Mouse (Mus musculus): ENCODE data around the gene Il22ra1. TPM values are rescaled to one million over a fixed set of nuclear protein-coding genes. Genes with fewer than 3 reads are reported as not detected.

Il22ra1 gene
- polyA plus RNA-seq, 1 experiment from 2014 or later: not detected

Other genes starting within 250 kb of the Il22ra1 start
- gene Stpg1, start 233.4 kb upstream of the Il22ra1 start, polyA plus RNA-seq (2018): 0.40 to 0.56 TPM in 2 of 3 replicates, not detected in the other
- 10.9 to 33.9 TPM (median 26.1 TPM) in 3 replicates for gene Nipal3, start 233.1 kb upstream of the Il22ra1 start, polyA plus RNA-seq (2018)
- not detected in 3 replicates for gene Grhl3, start 154.5 kb upstream of the Il22ra1 start, polyA plus RNA-seq (2018)
- gene Ifnlr1, start 41.9 kb upstream of the Il22ra1 start, polyA plus RNA-seq (2018): 0.04 TPM in 1 of 3 replicates, not detected in the others
- 0.09 TPM in 1 of 3 replicates, not detected in the others for gene Myom3, start 31.5 kb downstream of the Il22ra1 start, polyA plus RNA-seq (2018)
- 50.4 to 69.4 TPM (median 56.2 TPM) in 3 replicates for gene Srsf10, start 127.6 kb downstream of the Il22ra1 start, polyA plus RNA-seq (2018)
- gene Pnrc2, start 145.7 kb downstream of the Il22ra1 start, polyA plus RNA-seq (2018): 74.9 to 124 TPM (median 112 TPM) in 3 replicates
- 9.0 to 20.9 TPM (median 11.2 TPM) in 3 replicates for gene Cnr2, start 167.2 kb downstream of the Il22ra1 start, polyA plus RNA-seq (2018)
- gene Fuca1, start 192.6 kb downstream of the Il22ra1 start, polyA plus RNA-seq (2018): 158 to 239 TPM (median 178 TPM) in 3 replicates
- gene Hmgcl, start 218.3 kb downstream of the Il22ra1 start, polyA plus RNA-seq (2018): 34.9 to 87.9 TPM (median 66.0 TPM) in 3 replicates
- 3.5 to 12.3 TPM (median 7.7 TPM) in 3 replicates for gene Gale, start 235.6 kb downstream of the Il22ra1 start, polyA plus RNA-seq (2018)
- gene Lypla2, start 244.5 kb downstream of the Il22ra1 start, polyA plus RNA-seq (2018): 41.4 to 77.2 TPM (median 65.0 TPM) in 3 replicates